Mouse (Mus musculus): ENCODE data around the gene Mrpl4. TPM values are rescaled to one million over a fixed set of nuclear protein-coding genes. Genes with fewer than 3 reads are reported as not detected.
A peak's percentile ranks its signal among the peaks of the same experiment; 100 is the strongest.
"Not testable (repeated sequence)": the region's sequence is repeated elsewhere in the genome, so short reads cannot be mapped to it uniquely, and the experiment has no call there.

Mrpl4 gene
- polyA plus RNA-seq, 1 experiment, result 45.1 TPM

- Histone ChIP-seq H3K27ac (ENCODE audit: insufficient read depth, low read length) (peak overlapping the region; percentile 64), H3K4me3 (ENCODE audit: low read depth, low read length) (no peak overlapping the region), H3K9ac (ENCODE audit: low read depth, poor library complexity, severe bottlenecking) (0 out of 2 replicates have a peak overlapping the region, but pooled peaks have one; percentile 1), H3K36me3 (ENCODE audit: control insufficient read depth, insufficient read depth, low read length, poor library complexity, severe bottlenecking) (no peaks in the 10 kb centered on the region), H3K27me3 (ENCODE audit: control insufficient read depth, insufficient read depth, low read length, poor library complexity, severe bottlenecking) (no peaks in the 10 kb centered on the region), H3K4me1 (ENCODE audit: control insufficient read depth, insufficient read depth, low read length) (peaks cover 4% of the 10 kb centered on the region), H3K9me3 (replicated peaks; ENCODE audit: control insufficient read depth, insufficient read depth, low read length, poor library complexity, severe bottlenecking) (no peaks in the 10 kb centered on the region)
- TF ChIP-seq CTCF (IDR thresholded peaks at IDR 0.05; ENCODE audit: low read depth, low read length), result no peak
- TF ChIP-seq EP300 (IDR thresholded peaks at IDR 0.05; ENCODE audit: insufficient read depth, low read depth, low read length), result no peak
- TF ChIP-seq POLR2A (IDR thresholded peaks at IDR 0.05; ENCODE audit: insufficient read depth, low read length), result no peak
Measured at GRCm38 (mm10) chr9:20991587-20991986, 11.0 kb upstream of the Mrpl4 start.

DNA sequence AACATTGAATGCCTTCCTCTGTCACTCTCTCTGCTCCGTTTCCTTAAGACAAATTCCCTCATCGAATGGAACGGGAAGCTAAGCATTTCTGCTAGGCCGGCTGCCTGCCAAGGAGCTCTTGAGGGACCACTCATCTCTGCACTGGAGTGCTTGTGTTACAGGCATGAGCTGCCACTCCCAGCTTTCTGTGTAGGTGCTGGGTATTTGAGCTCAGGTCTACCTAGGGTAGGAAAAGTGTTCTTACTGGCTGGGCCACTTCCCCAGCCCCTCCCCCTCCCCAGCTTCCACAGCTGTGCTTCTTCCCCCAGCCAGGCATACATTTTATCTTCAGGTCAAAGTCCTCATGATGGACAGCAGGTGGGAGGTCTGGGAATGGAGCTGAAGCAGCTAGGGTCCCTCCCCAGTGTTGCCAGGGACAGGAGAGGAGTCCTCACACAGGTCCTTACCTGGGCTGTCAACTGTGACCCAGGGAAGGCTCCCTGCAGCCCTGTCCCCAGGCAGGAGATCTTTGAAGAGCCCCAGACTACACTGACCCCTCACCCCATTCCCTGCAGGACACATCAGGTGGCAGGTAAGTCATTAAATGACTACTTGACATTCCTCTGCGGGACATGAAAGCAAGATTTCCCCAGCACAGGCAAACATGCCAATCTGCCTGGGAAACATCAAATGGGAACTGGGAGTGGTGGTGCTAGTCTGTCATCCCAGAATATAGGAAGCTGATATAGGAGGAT, 9.2 kb upstream of the Mrpl4 start:
- no peak for TF ChIP-seq POLR2A (IDR thresholded peaks at IDR 0.05; ENCODE audit: insufficient read depth, low read length)
- no peak for TF ChIP-seq CTCF (IDR thresholded peaks at IDR 0.05; ENCODE audit: low read depth, low read length)
- no peak for TF ChIP-seq EP300 (IDR thresholded peaks at IDR 0.05; ENCODE audit: insufficient read depth, low read depth, low read length)
- H3K27me3 ChIP-seq (ENCODE audit: control insufficient read depth, insufficient read depth, low read length, poor library complexity, severe bottlenecking), result no peaks in the 10 kb centered on the region
- peaks cover 4% of the 10 kb centered on the region for H3K4me1 ChIP-seq (ENCODE audit: control insufficient read depth, insufficient read depth, low read length)
- no peaks in the 10 kb centered on the region for H3K9me3 ChIP-seq (replicated peaks; ENCODE audit: control insufficient read depth, insufficient read depth, low read length, poor library complexity, severe bottlenecking)
- H3K36me3 ChIP-seq (ENCODE audit: control insufficient read depth, insufficient read depth, low read length, poor library complexity, severe bottlenecking), result no peaks in the 10 kb centered on the region
- H3K27ac ChIP-seq (ENCODE audit: insufficient read depth, low read length), result no peak overlapping the region
- no peak overlapping the region for H3K9ac ChIP-seq (ENCODE audit: low read depth, poor library complexity, severe bottlenecking)
- no peak overlapping the region for H3K4me3 ChIP-seq (ENCODE audit: low read depth, low read length)

DNA sequence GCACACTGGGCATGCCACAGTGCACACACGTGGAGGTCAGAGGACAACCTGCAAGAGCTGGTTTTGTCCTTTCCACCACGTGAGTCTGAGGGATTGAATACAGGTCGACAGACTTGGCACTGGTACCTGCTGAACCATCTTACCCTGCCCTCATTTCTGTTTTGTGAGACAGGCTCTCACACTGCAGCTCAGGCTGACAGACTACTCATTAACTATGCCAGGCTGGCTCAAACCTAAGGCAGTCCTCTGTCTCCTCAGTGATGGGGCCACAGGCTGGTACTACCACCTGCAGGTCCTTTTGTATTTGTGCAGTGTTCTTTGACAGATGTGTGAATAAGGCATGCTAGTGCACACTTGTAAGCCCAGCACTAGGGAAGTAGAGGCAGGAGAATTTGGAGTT, 7.5 kb upstream of the Mrpl4 start:
- Histone ChIP-seq H3K4me3 (ENCODE audit: low read depth, low read length) (no peak overlapping the region), H3K9me3 (replicated peaks; ENCODE audit: control insufficient read depth, insufficient read depth, low read length, poor library complexity, severe bottlenecking) (no peaks in the 10 kb centered on the region), H3K27ac (ENCODE audit: insufficient read depth, low read length) (no peak overlapping the region), H3K9ac (ENCODE audit: low read depth, poor library complexity, severe bottlenecking) (no peak overlapping the region), H3K4me1 (ENCODE audit: control insufficient read depth, insufficient read depth, low read length) (peaks cover 4% of the 10 kb centered on the region), H3K27me3 (ENCODE audit: control insufficient read depth, insufficient read depth, low read length, poor library complexity, severe bottlenecking) (no peaks in the 10 kb centered on the region), H3K36me3 (ENCODE audit: control insufficient read depth, insufficient read depth, low read length, poor library complexity, severe bottlenecking) (no peaks in the 10 kb centered on the region)
- no peak for TF ChIP-seq CTCF (IDR thresholded peaks at IDR 0.05; ENCODE audit: low read depth, low read length)

- Histone ChIP-seq H3K27ac (ENCODE audit: insufficient read depth, low read length) (no peak overlapping the region), H3K4me3 (ENCODE audit: low read depth, low read length) (no peak overlapping the region), H3K36me3 (ENCODE audit: control insufficient read depth, insufficient read depth, low read length, poor library complexity, severe bottlenecking) (no peaks in the 10 kb centered on the region), H3K9me3 (replicated peaks; ENCODE audit: control insufficient read depth, insufficient read depth, low read length, poor library complexity, severe bottlenecking) (no peaks in the 10 kb centered on the region), H3K27me3 (ENCODE audit: control insufficient read depth, insufficient read depth, low read length, poor library complexity, severe bottlenecking) (no peaks in the 10 kb centered on the region), H3K9ac (ENCODE audit: low read depth, poor library complexity, severe bottlenecking) (no peak overlapping the region), H3K4me1 (ENCODE audit: control insufficient read depth, insufficient read depth, low read length) (no peaks in the 10 kb centered on the region)
- TF ChIP-seq POLR2A (IDR thresholded peaks at IDR 0.05; ENCODE audit: insufficient read depth, low read length), result no peak
- no peak for TF ChIP-seq CTCF (IDR thresholded peaks at IDR 0.05; ENCODE audit: low read depth, low read length)
- no peak for TF ChIP-seq EP300 (IDR thresholded peaks at IDR 0.05; ENCODE audit: insufficient read depth, low read depth, low read length)
Measured at GRCm38 (mm10) chr9:20997065-20997464, 5.5 kb upstream of the Mrpl4 start.

- H3K4me3 ChIP-seq (ENCODE audit: low read depth, low read length); H3K9me3 ChIP-seq (replicated peaks; ENCODE audit: control insufficient read depth, insufficient read depth, low read length, poor library complexity, severe bottlenecking); H3K27ac ChIP-seq (ENCODE audit: insufficient read depth, low read length); H3K9ac ChIP-seq (ENCODE audit: low read depth, poor library complexity, severe bottlenecking); H3K4me1 ChIP-seq (ENCODE audit: control insufficient read depth, insufficient read depth, low read length); H3K36me3 ChIP-seq (ENCODE audit: control insufficient read depth, insufficient read depth, low read length, poor library complexity, severe bottlenecking); H3K27me3 ChIP-seq (ENCODE audit: control insufficient read depth, insufficient read depth, low read length, poor library complexity, severe bottlenecking): not testable (repeated sequence)
Measured at GRCm38 (mm10) chr9:20998337-20998736, 4.2 kb upstream of the Mrpl4 start.

DNA sequence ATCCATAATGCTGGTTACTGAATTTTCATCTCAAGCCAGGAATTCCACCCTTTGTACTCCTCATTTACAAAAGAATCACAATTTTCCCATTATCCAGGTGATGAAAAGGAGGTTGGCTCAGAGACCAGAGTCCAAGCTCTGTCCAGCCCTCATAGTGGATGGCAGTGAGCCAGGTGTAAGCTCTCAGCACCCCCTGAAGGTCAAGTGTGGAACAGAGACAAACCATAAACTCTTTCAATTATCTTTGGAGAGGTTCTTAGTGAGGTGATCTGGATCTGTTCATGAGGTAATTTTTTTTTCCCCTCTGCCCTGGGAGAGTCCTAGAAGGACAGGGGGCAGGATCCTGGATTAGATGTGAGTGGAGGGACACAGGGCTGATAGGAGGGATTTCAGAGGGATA, 1.7 kb upstream of the Mrpl4 start:
- Histone ChIP-seq H3K4me1 (ENCODE audit: control insufficient read depth, insufficient read depth, low read length) (no peaks in the 10 kb centered on the region), H3K27ac (ENCODE audit: insufficient read depth, low read length) (peak overlapping the region; percentile 58; the same call in 1 of the 2 replicates), H3K9ac (ENCODE audit: low read depth, poor library complexity, severe bottlenecking) (peak overlapping the region; percentile 81; the same call in 1 of the 2 replicates), H3K27me3 (ENCODE audit: control insufficient read depth, insufficient read depth, low read length, poor library complexity, severe bottlenecking) (no peaks in the 10 kb centered on the region), H3K36me3 (ENCODE audit: control insufficient read depth, insufficient read depth, low read length, poor library complexity, severe bottlenecking) (peaks cover 6% of the 10 kb centered on the region; the same call in 1 of the 2 replicates), H3K9me3 (replicated peaks; ENCODE audit: control insufficient read depth, insufficient read depth, low read length, poor library complexity, severe bottlenecking) (no peaks in the 10 kb centered on the region), H3K4me3 (ENCODE audit: low read depth, low read length) (no peak overlapping the region)
- TF ChIP-seq EP300 (IDR thresholded peaks at IDR 0.05; ENCODE audit: insufficient read depth, low read depth, low read length) (no peak), POLR2A (IDR thresholded peaks at IDR 0.05; ENCODE audit: insufficient read depth, low read length) (no peak), CTCF (IDR thresholded peaks at IDR 0.05; ENCODE audit: low read depth, low read length) (peak; percentile 71)
